Mouse (Mus musculus) MEL (cell line): ENCODE results near the gene Smap1.

Experiments used
- CTCF ChIP-seq, 3 experiments: IDR thresholded peaks in 2 of 3; conservative IDR thresholded peaks in 1 of 3; 2 replicates each; pipeline ENCODE4 v1.5.1; 2011 to 2012; ENCODE audit warnings: low read length in 3 of 3, low read depth in 2 of 3, mild to moderate bottlenecking in 2 of 3, improper control_type of control experiment in 1 of 3, inconsistent platforms in 1 of 3, mixed read lengths in 1 of 3, moderate library complexity in 1 of 3; ENCODE audit not compliant: control insufficient read depth in 1 of 3, insufficient read depth in 1 of 3, poor library complexity in 1 of 3, severe bottlenecking in 1 of 3
- E2F4 ChIP-seq: IDR thresholded peaks from 2 replicates; pipeline ENCODE4 v1.6.1; 2011; ENCODE audit warnings: low read depth, low read length, improper control_type of control experiment, borderline replicate concordance
- EP300 ChIP-seq, 2 experiments: IDR thresholded peaks; 2 replicates each; pipeline ENCODE4 v1.6.1; 2011; ENCODE audit warnings: improper control_type of control experiment in 2 of 2, low read length in 2 of 2, low read depth in 1 of 2, mild to moderate bottlenecking in 1 of 2
- GABPA ChIP-seq: IDR thresholded peaks from 2 replicates; pipeline ENCODE4 v1.6.1; 2012; ENCODE audit warnings: low read depth, mild to moderate bottlenecking, inconsistent platforms, low read length, improper control_type of control experiment, moderate library complexity
- GATA1 ChIP-seq: IDR thresholded peaks from 2 replicates; pipeline ENCODE4 v1.6.1; 2011; ENCODE audit warnings: low read depth, low read length, improper control_type of control experiment
- SIN3A ChIP-seq: IDR thresholded peaks from 2 replicates; pipeline ENCODE4 v1.6.1; 2012; ENCODE audit warnings: low read length, improper control_type of control experiment, inconsistent platforms
- TAL1 ChIP-seq: IDR thresholded peaks from 2 replicates; pipeline ENCODE4 v1.6.1; 2012; ENCODE audit warnings: mild to moderate bottlenecking, inconsistent platforms, low read length, moderate library complexity, mixed read lengths
- TCF12 ChIP-seq: IDR thresholded peaks from 2 replicates; pipeline ENCODE4 v1.6.1; 2014; ENCODE audit warnings: low read depth, mild to moderate bottlenecking, inconsistent platforms, low read length, improper control_type of control experiment, moderate library complexity
- ZC3H11A ChIP-seq: IDR thresholded peaks from 2 replicates; pipeline ENCODE4 v1.6.1; 2012; ENCODE audit warnings: low read depth, mild to moderate bottlenecking, inconsistent platforms, low read length, improper control_type of control experiment
- ZMIZ1 ChIP-seq: IDR thresholded peaks from 2 replicates; pipeline ENCODE4 v1.6.1; 2012; ENCODE audit warnings: low read depth, mild to moderate bottlenecking, inconsistent platforms, low read length, improper control_type of control experiment, moderate library complexity

DNA sequence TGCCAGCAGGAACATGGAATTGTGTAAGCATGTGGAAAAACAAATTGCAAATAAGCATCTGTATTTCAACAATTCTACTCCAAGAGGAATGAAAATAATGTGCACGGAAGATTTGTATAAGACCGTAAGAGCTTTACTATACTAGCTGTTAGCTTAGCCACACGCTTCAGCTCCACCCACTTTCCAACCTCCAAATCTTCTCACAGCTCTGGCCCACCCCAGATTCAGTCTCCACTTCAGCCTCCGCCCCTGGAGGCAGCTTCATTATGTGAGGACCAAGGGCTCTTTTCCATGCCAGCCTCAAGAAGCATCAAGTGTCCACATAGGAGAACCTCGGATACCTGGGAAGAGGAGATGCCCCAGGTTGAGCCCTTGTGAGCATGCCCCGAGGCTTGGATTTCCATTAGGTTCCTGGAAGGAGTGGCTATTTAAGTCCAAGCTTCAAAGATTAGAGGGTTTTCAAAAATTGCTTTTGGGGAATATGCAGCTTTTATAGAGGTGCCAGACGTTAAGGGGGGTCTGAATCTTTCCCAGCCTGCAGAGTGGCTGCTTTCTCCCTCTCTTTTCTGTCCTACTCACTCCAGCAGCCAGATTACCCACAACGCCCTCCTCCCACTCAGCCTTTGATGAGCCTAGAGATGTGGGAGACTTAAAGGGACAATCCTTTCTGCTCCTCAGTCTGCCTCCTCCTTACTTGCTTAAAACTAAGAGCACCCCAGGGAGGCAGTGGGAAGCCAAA, 12.7 kb upstream of the Smap1 start:
- TF ChIP-seq CTCF (IDR thresholded peaks at IDR 0.05 in 2 of 3, conservative IDR thresholded peaks at IDR 0.05 in 1 of 3; ENCODE audit: control insufficient read depth in 1 of 3, insufficient read depth in 1 of 3, low read depth in 2 of 3, low read length in 3 of 3, poor library complexity in 1 of 3, severe bottlenecking in 1 of 3): no peak
- no peak for TF ChIP-seq TCF12
- TF ChIP-seq E2F4: no peak
- no peak for TF ChIP-seq GATA1
- TF ChIP-seq GABPA: no peak
- TF ChIP-seq ZC3H11A: no peak
- no peak for TF ChIP-seq SIN3A
- no peak for TF ChIP-seq TAL1
- TF ChIP-seq EP300 (IDR thresholded peaks at IDR 0.05; ENCODE audit: low read depth in 1 of 2, low read length in 2 of 2): no peak
- TF ChIP-seq ZMIZ1: no peak
